Mouse (Mus musculus) kidney, postnatal 25 days (tissue): ENCODE measurements around the gene Adk.

Experiments used
- DNase-seq, 2 experiments: peaks; one replicate each; pipeline ENCODE4 v3.0.0; 2021; ENCODE audit warnings: mixed read lengths in 2 of 2

Gene Adk

DNA sequence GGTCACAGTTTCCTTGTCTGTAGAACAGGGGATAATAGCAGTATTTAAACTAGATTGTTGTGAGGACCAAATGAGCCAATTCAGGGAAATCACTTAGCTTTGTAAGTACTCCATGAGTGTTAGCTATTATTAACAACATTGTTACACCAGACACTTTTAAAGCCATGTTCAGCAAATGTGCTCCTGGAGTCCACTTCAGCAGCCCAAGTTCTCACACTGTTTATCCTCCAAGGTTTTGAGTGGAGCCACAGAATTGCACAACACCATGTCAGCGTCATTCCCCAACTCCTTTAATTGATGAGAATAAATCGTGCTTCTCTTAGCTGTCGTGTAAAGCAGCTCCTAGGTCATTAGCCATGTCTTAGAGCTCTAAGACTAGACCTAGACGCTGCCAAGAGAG, 437.8 kb downstream of the Adk start:
- DNase-seq, result no peak
